Mouse (Mus musculus): Measurements from ENCODE around the gene Fbln2. TPM values are rescaled to one million over a fixed set of nuclear protein-coding genes. Genes with fewer than 3 reads are reported as not detected.
A peak's percentile ranks its signal among the peaks of the same experiment; 100 is the strongest.

Fbln2 gene
- polyA plus RNA-seq, 1 experiment, result 1,102 TPM

GRCm38 (mm10) chr6:91236429-91236828, 24.2 kb downstream of the Fbln2 start:
- Histone ChIP-seq H3K4me1 (ENCODE audit: control insufficient read depth, insufficient read depth, low read length) (peaks cover 25% of the 10 kb centered on the region), H3K27ac (ENCODE audit: insufficient read depth, low read length) (no peak overlapping the region), H3K4me3 (ENCODE audit: insufficient read depth, low read length) (no peak overlapping the region)
- TF ChIP-seq POLR2A (IDR thresholded peaks at IDR 0.05; ENCODE audit: low read depth, low read length) (no peak), CTCF (IDR thresholded peaks at IDR 0.05; ENCODE audit: borderline replicate concordance, insufficient read depth, low read length) (no peak)

- Histone ChIP-seq H3K27ac (ENCODE audit: insufficient read depth, low read length) (no peak overlapping the region), H3K4me3 (ENCODE audit: insufficient read depth, low read length) (no peak overlapping the region), H3K4me1 (ENCODE audit: control insufficient read depth, insufficient read depth, low read length) (peaks cover 17% of the 10 kb centered on the region; the same call in 1 of the 2 replicates)
- TF ChIP-seq CTCF (IDR thresholded peaks at IDR 0.05; ENCODE audit: borderline replicate concordance, insufficient read depth, low read length) (no peak), POLR2A (IDR thresholded peaks at IDR 0.05; ENCODE audit: low read depth, low read length) (no peak)
Observed at GRCm38 (mm10) chr6:91237273-91237672, 25.0 kb downstream of the Fbln2 start.

- Histone ChIP-seq H3K27ac (ENCODE audit: insufficient read depth, low read length) (no peak overlapping the region), H3K4me1 (ENCODE audit: control insufficient read depth, insufficient read depth, low read length) (peaks cover 19% of the 10 kb centered on the region)
Observed at GRCm38 (mm10) chr6:91240537-91240936, 28.3 kb downstream of the Fbln2 start.

DNA sequence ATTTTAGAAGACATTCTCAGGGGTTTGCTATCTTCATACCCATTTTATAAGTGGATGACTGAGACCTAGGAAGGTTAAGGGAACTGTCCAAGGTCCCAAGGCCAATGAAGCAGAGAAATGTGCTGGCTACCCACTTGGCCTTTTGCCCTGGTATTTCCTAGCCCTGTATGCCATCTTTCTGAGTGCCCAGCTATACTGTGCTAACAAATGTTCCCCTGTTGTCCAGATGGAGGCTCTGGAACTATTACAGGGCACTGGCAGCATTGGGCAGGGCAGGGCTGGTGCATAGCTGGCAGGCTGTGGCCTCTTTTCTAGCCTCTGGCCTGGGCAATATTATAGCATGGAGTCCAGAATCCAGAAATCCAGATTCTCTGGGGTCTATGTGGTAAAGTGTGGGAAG, 28.7 kb downstream of the Fbln2 start:
- TF ChIP-seq CTCF (IDR thresholded peaks at IDR 0.05; ENCODE audit: borderline replicate concordance, insufficient read depth, low read length), result no peak
- TF ChIP-seq POLR2A (IDR thresholded peaks at IDR 0.05; ENCODE audit: low read depth, low read length), result no peak
- Histone ChIP-seq H3K27ac (ENCODE audit: insufficient read depth, low read length) (no peak overlapping the region), H3K4me3 (ENCODE audit: insufficient read depth, low read length) (no peak overlapping the region), H3K4me1 (ENCODE audit: control insufficient read depth, insufficient read depth, low read length) (peaks cover 15% of the 10 kb centered on the region)

More at GRCm38 (mm10) chr6:91240537-91240936, 28.3 kb downstream of the Fbln2 start:
- H3K4me3 ChIP-seq (ENCODE audit: insufficient read depth, low read length), result no peak overlapping the region
- TF ChIP-seq CTCF (IDR thresholded peaks at IDR 0.05; ENCODE audit: borderline replicate concordance, insufficient read depth, low read length), result no peak
- no peak for TF ChIP-seq POLR2A (IDR thresholded peaks at IDR 0.05; ENCODE audit: low read depth, low read length)

GRCm38 (mm10) chr6:91243395-91243794, 31.1 kb downstream of the Fbln2 start:
- Histone ChIP-seq H3K4me1 (ENCODE audit: control insufficient read depth, insufficient read depth, low read length) (peaks cover 11% of the 10 kb centered on the region), H3K4me3 (ENCODE audit: insufficient read depth, low read length) (no peak overlapping the region), H3K27ac (ENCODE audit: insufficient read depth, low read length) (no peak overlapping the region)
- TF ChIP-seq CTCF (IDR thresholded peaks at IDR 0.05; ENCODE audit: borderline replicate concordance, insufficient read depth, low read length) (no peak), POLR2A (IDR thresholded peaks at IDR 0.05; ENCODE audit: low read depth, low read length) (no peak)

GRCm38 (mm10) chr6:91244331-91244730, 32.1 kb downstream of the Fbln2 start:
- Histone ChIP-seq H3K27ac (ENCODE audit: insufficient read depth, low read length) (no peak overlapping the region), H3K4me3 (ENCODE audit: insufficient read depth, low read length) (no peak overlapping the region), H3K4me1 (ENCODE audit: control insufficient read depth, insufficient read depth, low read length) (peaks cover 9% of the 10 kb centered on the region)
- TF ChIP-seq POLR2A (IDR thresholded peaks at IDR 0.05; ENCODE audit: low read depth, low read length) (no peak), CTCF (IDR thresholded peaks at IDR 0.05; ENCODE audit: borderline replicate concordance, insufficient read depth, low read length) (no peak)

GRCm38 (mm10) chr6:91245331-91245730, 33.1 kb downstream of the Fbln2 start:
- H3K27ac ChIP-seq (ENCODE audit: insufficient read depth, low read length), result peak overlapping the region; percentile 35
- H3K4me1 ChIP-seq (ENCODE audit: control insufficient read depth, insufficient read depth, low read length), result peaks cover 9% of the 10 kb centered on the region
- H3K4me3 ChIP-seq (ENCODE audit: insufficient read depth, low read length), result no peak overlapping the region
- no peak for TF ChIP-seq CTCF (IDR thresholded peaks at IDR 0.05; ENCODE audit: borderline replicate concordance, insufficient read depth, low read length)
- no peak for TF ChIP-seq POLR2A (IDR thresholded peaks at IDR 0.05; ENCODE audit: low read depth, low read length)

- Histone ChIP-seq H3K4me1 (ENCODE audit: control insufficient read depth, insufficient read depth, low read length) (peaks cover 9% of the 10 kb centered on the region), H3K27ac (ENCODE audit: insufficient read depth, low read length) (peak overlapping the region; percentile 0; the same call in 1 of the 2 replicates), H3K4me3 (ENCODE audit: insufficient read depth, low read length) (no peak overlapping the region)
- TF ChIP-seq CTCF (IDR thresholded peaks at IDR 0.05; ENCODE audit: borderline replicate concordance, insufficient read depth, low read length) (no peak), POLR2A (IDR thresholded peaks at IDR 0.05; ENCODE audit: low read depth, low read length) (no peak)
Observed at GRCm38 (mm10) chr6:91247343-91247742, 35.1 kb downstream of the Fbln2 start.

- no peak for TF ChIP-seq POLR2A (IDR thresholded peaks at IDR 0.05; ENCODE audit: low read depth, low read length)
- TF ChIP-seq CTCF (IDR thresholded peaks at IDR 0.05; ENCODE audit: borderline replicate concordance, insufficient read depth, low read length), result no peak
- H3K4me1 ChIP-seq (ENCODE audit: control insufficient read depth, insufficient read depth, low read length), result peaks cover 9% of the 10 kb centered on the region
- H3K4me3 ChIP-seq (ENCODE audit: insufficient read depth, low read length), result no peak overlapping the region
- H3K27ac ChIP-seq (ENCODE audit: insufficient read depth, low read length), result no peak overlapping the region
Observed at GRCm38 (mm10) chr6:91248627-91249026, 36.4 kb downstream of the Fbln2 start.

- no peak for TF ChIP-seq POLR2A (IDR thresholded peaks at IDR 0.05; ENCODE audit: low read depth, low read length)
- TF ChIP-seq CTCF (IDR thresholded peaks at IDR 0.05; ENCODE audit: borderline replicate concordance, insufficient read depth, low read length), result no peak
- H3K4me3 ChIP-seq (ENCODE audit: insufficient read depth, low read length), result no peak overlapping the region
- H3K27ac ChIP-seq (ENCODE audit: insufficient read depth, low read length), result no peak overlapping the region
- H3K4me1 ChIP-seq (ENCODE audit: control insufficient read depth, insufficient read depth, low read length), result peaks cover 5% of the 10 kb centered on the region
Observed at GRCm38 (mm10) chr6:91249797-91250196, 37.5 kb downstream of the Fbln2 start.
